Mouse (Mus musculus) intestine, embryonic 14.5 days (tissue): ENCODE measurements around the gene Srbd1. TPM values are rescaled to one million over a fixed set of nuclear protein-coding genes. Genes with fewer than 3 reads are reported as not detected.
A peak's percentile ranks its signal among the peaks of the same experiment; 100 is the strongest.

ENCODE experiments used
- ATAC-seq: fragments of 200-750 bp; cut with Nextera tagmentation; replicated peaks from 2 replicates; pipeline ENCODE4 v1.8.0; 2017; ENCODE audit warnings: low read depth, moderate number of reproducible peaks, moderate TSS enrichment, moderate library complexity; ENCODE audit not compliant: low FRiP score, low TSS enrichment
- DNase-seq: peaks from one replicate; pipeline ENCODE4 v3.0.0-alpha.2; 2018; ENCODE audit warnings: low spot score
- H3K27ac ChIP-seq: fragments of 300-500 bp; sonication (generic); 2 replicates; pipeline ENCODE4 v1.5.1; 2014; ENCODE audit warnings: low read depth, mild to moderate bottlenecking, control low read depth
- H3K27me3 ChIP-seq: fragments of 300-500 bp; sonication (generic); replicated peaks from 2 replicates; pipeline ENCODE4 v1.6.1; 2014; ENCODE audit warnings: low read length, control low read depth; ENCODE audit not compliant: control insufficient read depth, insufficient read depth
- H3K36me3 ChIP-seq: fragments of 300-500 bp; sonication (generic); 2 replicates; pipeline ENCODE4 v1.6.1; 2014; ENCODE audit warnings: low read length, control low read depth; ENCODE audit not compliant: control insufficient read depth, insufficient read depth
- H3K4me1 ChIP-seq: fragments of 300-500 bp; sonication (generic); replicated peaks from 2 replicates; pipeline ENCODE4 v1.6.1; 2014; ENCODE audit warnings: low read length, control low read depth, mixed read lengths; ENCODE audit not compliant: control insufficient read depth, insufficient read depth
- H3K4me2 ChIP-seq: fragments of 300-500 bp; sonication (generic); 2 replicates; pipeline ENCODE4 v1.6.1; 2014; ENCODE audit warnings: low read length
- H3K4me3 ChIP-seq: fragments of 300-500 bp; sonication (generic); 2 replicates; pipeline ENCODE4 v1.5.1; 2014; ENCODE audit warnings: low read depth, low read length, control low read depth, mixed read lengths
- H3K9ac ChIP-seq: fragments of 300-500 bp; sonication (generic); 2 replicates; pipeline ENCODE4 v1.6.1; 2014; ENCODE audit warnings: mild to moderate bottlenecking, low read length
- H3K9me3 ChIP-seq: fragments of 300-500 bp; sonication (generic); 2 replicates; pipeline ENCODE4 v1.6.1; 2016; ENCODE audit warnings: low read length, control low read depth; ENCODE audit not compliant: control insufficient read depth
- WGBS: fragments of 180-500 bp; shearing (Covaris S2); extraction: QIAGEN DNeasy Blood & Tissue Kit; methylation state at CpG from one replicate; pipeline ENCODE4 v1.1.7; 2014; 5-methylcytosine and 5-hydroxymethylcytosine counted together
- polyA plus RNA-seq: library from polyadenylated mRNA; unstranded; fragments of >200 nt; fragmentation: Nextera tagmentation; extraction: Ambion mirVana; gene quantifications from 2 replicates; pipeline ENCODE4 v1.2.1, GENCODE M21; 2014

Srbd1 gene
- 7.5 and 9.4 TPM in 2 replicates for polyA plus RNA-seq

DNA sequence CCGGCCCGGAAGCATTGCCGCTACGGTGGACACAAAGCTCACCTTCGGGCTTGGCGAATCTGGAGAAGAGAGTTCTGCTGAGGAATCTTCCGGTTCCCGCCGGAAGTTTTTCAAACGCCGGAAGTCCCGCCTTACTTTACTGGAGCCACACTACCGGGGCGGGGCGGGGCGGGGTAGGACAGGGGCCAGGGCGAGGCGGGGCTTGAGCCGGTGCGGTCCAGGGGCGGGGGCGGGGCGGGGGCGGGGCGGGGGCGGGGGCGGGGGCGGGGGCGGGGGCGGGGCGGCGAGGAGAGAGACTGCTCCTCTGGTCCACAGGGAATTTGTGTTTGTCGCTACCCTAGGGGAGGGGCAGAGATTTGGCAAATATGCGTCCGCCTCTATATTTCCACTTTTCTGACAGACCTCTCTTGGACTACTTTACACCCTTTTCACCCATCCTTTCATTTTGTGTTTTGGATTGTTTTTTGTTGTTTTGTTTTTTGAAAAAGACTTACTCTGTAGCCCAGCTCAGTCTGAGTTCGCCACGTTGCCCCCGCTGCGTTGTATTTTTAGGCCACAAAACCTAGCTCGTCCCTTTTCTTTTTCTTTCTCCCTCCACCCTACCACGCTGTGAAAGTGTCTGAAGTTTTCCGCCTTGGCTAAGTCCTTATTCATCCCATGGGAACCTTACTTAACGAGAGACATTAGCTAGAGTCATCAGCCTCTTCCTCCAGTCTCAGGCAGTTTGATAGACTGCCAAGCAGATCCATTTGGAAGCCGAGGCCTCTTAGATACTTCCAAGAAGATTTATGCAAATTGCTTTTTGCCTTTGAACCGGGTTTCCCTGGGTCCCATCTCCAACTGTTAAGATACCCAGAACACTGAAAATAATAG, at the start of gene Srbd1:
TSS of gene Srbd1 (minus strand) at position 97 of the 873 bp plus-strand sequence.
- Histone ChIP-seq H3K4me2 (peak within 1 kb of the TSS; percentile 96), H3K4me3 (peak within 1 kb of the TSS; percentile 91), H3K9me3 (no peaks in the 10 kb centered on the region), H3K27me3 (no peaks in the 10 kb centered on the region), H3K36me3 (0 out of 2 replicates have a peak, but pooled peaks cover 5% of the 10 kb centered on the region), H3K27ac (no peak within 1 kb of the TSS; the same call in 1 of the 2 replicates), H3K4me1 (peaks cover 6% of the 10 kb centered on the region), H3K9ac (peak within 1 kb of the TSS; percentile 64)
- ATAC-seq = peak; percentile 94
- DNase-seq = peak; percentile 97
- 2% methylated on average over 44 of the region's 45 CpGs for WGBS

DNA sequence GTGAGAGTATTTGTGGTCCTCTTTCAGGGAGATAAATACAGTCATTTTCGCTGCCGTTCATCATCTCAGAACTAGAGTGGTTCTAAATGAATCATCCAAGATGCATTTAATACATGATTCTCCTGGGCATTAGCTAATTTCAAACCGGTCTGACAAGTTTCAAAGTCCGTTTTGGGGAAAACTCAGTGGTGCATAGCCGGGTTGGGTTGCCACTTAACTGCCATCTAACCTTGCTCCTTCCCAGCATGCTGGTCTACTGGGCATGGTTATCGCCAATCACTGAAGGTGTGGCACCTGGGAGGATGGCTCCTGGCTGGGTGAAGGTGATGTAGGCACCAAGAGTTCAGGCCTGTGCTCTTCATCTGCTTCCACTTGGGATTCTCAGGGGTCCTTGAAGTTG, 49.0 kb upstream of the Srbd1 start:
- DNase-seq (no peak), ATAC-seq (no peak)
- no peak overlapping the region for H3K4me3 ChIP-seq
- no peak overlapping the region for H3K9ac ChIP-seq
- H3K36me3 ChIP-seq = no peaks in the 10 kb centered on the region
- H3K27me3 ChIP-seq = no peaks in the 10 kb centered on the region
- WGBS = 78% methylated on average over 6 of the region's 6 CpGs
- peaks cover 4% of the 10 kb centered on the region for H3K4me1 ChIP-seq
- no peak overlapping the region for H3K27ac ChIP-seq
- no peak overlapping the region for H3K4me2 ChIP-seq
- H3K9me3 ChIP-seq = no peaks in the 10 kb centered on the region

DNA sequence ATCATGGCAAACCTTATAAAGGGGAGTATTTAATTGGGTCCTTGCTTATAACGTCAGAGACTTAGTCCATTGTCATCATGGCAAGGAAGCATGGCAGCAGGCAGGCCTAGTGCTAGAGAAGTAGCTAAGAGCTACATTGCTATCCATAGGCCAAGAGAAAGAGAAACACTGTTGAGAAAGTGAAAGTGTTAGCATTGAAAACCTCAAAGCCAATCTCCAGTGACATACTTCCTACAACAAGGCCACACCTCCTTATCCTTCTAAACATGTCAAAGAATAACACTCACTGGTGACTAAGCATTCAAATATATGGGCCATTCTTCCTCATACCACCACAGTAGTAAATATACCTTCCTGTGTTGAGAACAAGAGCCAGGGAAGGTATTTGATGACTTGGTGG, 42.8 kb upstream of the Srbd1 start:
- Histone ChIP-seq H3K4me3 (no peak overlapping the region), H3K4me2 (no peak overlapping the region), H3K27ac (no peak overlapping the region), H3K36me3 (no peaks in the 10 kb centered on the region), H3K4me1 (peaks cover 15% of the 10 kb centered on the region), H3K27me3 (no peaks in the 10 kb centered on the region), H3K9ac (no peak overlapping the region), H3K9me3 (no peaks in the 10 kb centered on the region)
- DNase-seq = no peak
- 94% methylated on average over 1 of the region's 1 CpGs for WGBS
- no peak for ATAC-seq

DNA sequence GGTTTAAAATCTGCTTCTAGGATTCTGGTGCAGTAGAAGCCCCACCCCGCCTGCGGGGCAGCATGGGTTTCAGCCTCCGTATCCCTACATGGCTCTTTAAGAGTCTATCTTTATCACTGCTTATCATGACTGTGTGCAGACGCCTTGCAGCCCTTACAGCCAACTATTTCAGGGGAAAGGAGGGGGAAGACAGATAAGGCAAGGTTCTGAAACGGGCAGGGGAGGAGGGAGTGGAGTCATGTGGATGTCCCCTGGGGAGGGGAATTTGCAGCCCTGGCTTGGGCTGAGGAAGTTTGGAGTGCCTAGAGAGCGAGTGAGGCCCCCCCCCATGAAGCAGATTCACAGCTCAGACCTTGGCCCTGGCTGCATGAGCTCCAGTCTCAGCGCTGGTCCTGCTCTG, 40.6 kb upstream of the Srbd1 start:
- Histone ChIP-seq H3K27me3 (no peaks in the 10 kb centered on the region), H3K4me2 (peak overlapping the region; percentile 3), H3K4me1 (peaks cover 15% of the 10 kb centered on the region), H3K9me3 (no peaks in the 10 kb centered on the region), H3K36me3 (no peaks in the 10 kb centered on the region), H3K27ac (no peak overlapping the region), H3K4me3 (no peak overlapping the region), H3K9ac (no peak overlapping the region)
- ATAC-seq (0 out of 2 replicates have a peak, but pooled peaks have one; percentile 62), DNase-seq (no peak)
- WGBS = 21% methylated on average over 7 of the region's 7 CpGs

GRCm38 (mm10) chr17:86184552-86185209, 39.7 kb upstream of the Srbd1 start:
- Histone ChIP-seq H3K9me3 (no peaks in the 10 kb centered on the region), H3K27ac (peak overlapping the region; percentile 30), H3K9ac (no peak overlapping the region), H3K27me3 (no peaks in the 10 kb centered on the region), H3K4me1 (peaks cover 15% of the 10 kb centered on the region), H3K4me2 (no peak overlapping the region), H3K4me3 (no peak overlapping the region), H3K36me3 (no peaks in the 10 kb centered on the region)
- no peak for ATAC-seq
- 46% methylated on average over 9 of the region's 9 CpGs for WGBS
- DNase-seq = no peak

- H3K9me3 ChIP-seq = no peaks in the 10 kb centered on the region
- ATAC-seq (no peak), DNase-seq (no peak)
- no peak overlapping the region for H3K27ac ChIP-seq
- no peak overlapping the region for H3K4me3 ChIP-seq
- H3K36me3 ChIP-seq = no peaks in the 10 kb centered on the region
- H3K4me1 ChIP-seq = peaks cover 15% of the 10 kb centered on the region
- no peak overlapping the region for H3K4me2 ChIP-seq
- 35% methylated on average over 2 of the region's 2 CpGs for WGBS
- H3K9ac ChIP-seq = no peak overlapping the region
- H3K27me3 ChIP-seq = no peaks in the 10 kb centered on the region
These were observed 38.8 kb upstream of the Srbd1 start for GRCm38 (mm10) chr17:86183788-86184187.

DNA sequence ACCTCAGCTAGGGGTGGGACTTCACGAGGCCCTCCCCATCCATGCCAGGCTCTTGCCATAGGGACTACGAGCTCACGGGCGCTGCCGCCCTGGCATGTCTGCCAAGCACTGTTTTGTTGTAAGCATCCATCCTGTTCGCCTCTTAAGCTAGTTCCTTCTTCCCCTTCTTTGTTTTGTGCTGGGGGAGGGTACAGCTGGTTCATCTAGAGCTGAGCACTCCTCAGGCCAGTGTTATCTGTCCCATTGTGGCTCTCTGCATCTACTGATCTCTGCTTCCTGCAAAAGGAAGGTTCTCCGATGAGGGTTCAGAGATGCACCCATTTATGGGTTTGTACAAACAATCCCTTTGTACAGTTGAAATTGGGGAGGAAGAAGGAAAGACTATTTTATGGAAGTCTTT, 31.7 kb upstream of the Srbd1 start:
- no peaks in the 10 kb centered on the region for H3K27me3 ChIP-seq
- no peak overlapping the region for H3K4me3 ChIP-seq
- ATAC-seq = no peak
- peaks cover 6% of the 10 kb centered on the region; the same call in 1 of the 2 replicates for H3K4me1 ChIP-seq
- no peaks in the 10 kb centered on the region for H3K9me3 ChIP-seq
- H3K27ac ChIP-seq = no peak overlapping the region
- H3K36me3 ChIP-seq = peaks cover 5% of the 10 kb centered on the region; the same call in 1 of the 2 replicates
- no peak for DNase-seq
- 77% methylated on average over 7 of the region's 7 CpGs for WGBS
- H3K9ac ChIP-seq = no peak overlapping the region
- H3K4me2 ChIP-seq = no peak overlapping the region

- no peak for ATAC-seq
- Histone ChIP-seq H3K4me2 (no peak overlapping the region), H3K9ac (no peak overlapping the region), H3K4me1 (peaks cover 8% of the 10 kb centered on the region), H3K4me3 (no peak overlapping the region), H3K9me3 (no peaks in the 10 kb centered on the region), H3K27me3 (no peaks in the 10 kb centered on the region), H3K27ac (no peak overlapping the region), H3K36me3 (peaks cover 5% of the 10 kb centered on the region; the same call in 1 of the 2 replicates)
- DNase-seq = peak; percentile 49
- 45% methylated on average over 9 of the region's 9 CpGs for WGBS
These were observed 30.5 kb upstream of the Srbd1 start for GRCm38 (mm10) chr17:86175516-86175915.
